Mouse (Mus musculus) hindbrain, embryonic 12.5 days (tissue): ENCODE measurements at regions not wholly inside any gene's neighbourhood (a gene's known extent, or its start where the extent isn't known, plus 50 kb on each side); places are given as distances from the start of the nearest gene placed in this dataset.

Source experiments
- ATAC-seq: fragments of 200-750 bp; cut with Nextera tagmentation; 2 replicates; pipeline ENCODE4 v1.8.0; 2017; ENCODE audit warnings: moderate TSS enrichment; ENCODE audit not compliant: low FRiP score
- H3K27ac ChIP-seq: fragments of 300-500 bp; sonication (generic); 2 replicates; pipeline ENCODE4 v1.5.1; 2016; ENCODE audit warnings: mild to moderate bottlenecking
- H3K27me3 ChIP-seq: fragments of 300-500 bp; sonication (generic); 2 replicates; pipeline ENCODE4 v1.6.1; 2016; ENCODE audit warnings: mild to moderate bottlenecking
- H3K36me3 ChIP-seq: fragments of 300-500 bp; sonication (generic); 2 replicates; pipeline ENCODE4 v1.6.1; 2016; ENCODE audit warnings: mild to moderate bottlenecking
- H3K4me1 ChIP-seq: fragments of 300-500 bp; sonication (generic); 2 replicates; pipeline ENCODE4 v1.6.1; 2016
- H3K4me2 ChIP-seq: fragments of 300-500 bp; sonication (generic); replicated peaks from 2 replicates; pipeline ENCODE4 v1.6.1; 2016; ENCODE audit warnings: mild to moderate bottlenecking
- H3K4me3 ChIP-seq: fragments of 300-500 bp; sonication (generic); 2 replicates; pipeline ENCODE4 v1.5.1; 2016; ENCODE audit warnings: mild to moderate bottlenecking
- H3K9ac ChIP-seq: fragments of 300-500 bp; sonication (generic); 2 replicates; pipeline ENCODE4 v1.6.1; 2016; ENCODE audit warnings: mild to moderate bottlenecking, moderate library complexity
- H3K9me3 ChIP-seq: fragments of 300-500 bp; sonication (generic); replicated peaks from 2 replicates; pipeline ENCODE4 v1.6.1; 2016; ENCODE audit warnings: mild to moderate bottlenecking
- WGBS: fragments of 180-500 bp; shearing (Covaris S2); methylation state at CpG from one replicate; pipeline ENCODE4 v1.1.7; 2016; 5-methylcytosine and 5-hydroxymethylcytosine counted together

DNA sequence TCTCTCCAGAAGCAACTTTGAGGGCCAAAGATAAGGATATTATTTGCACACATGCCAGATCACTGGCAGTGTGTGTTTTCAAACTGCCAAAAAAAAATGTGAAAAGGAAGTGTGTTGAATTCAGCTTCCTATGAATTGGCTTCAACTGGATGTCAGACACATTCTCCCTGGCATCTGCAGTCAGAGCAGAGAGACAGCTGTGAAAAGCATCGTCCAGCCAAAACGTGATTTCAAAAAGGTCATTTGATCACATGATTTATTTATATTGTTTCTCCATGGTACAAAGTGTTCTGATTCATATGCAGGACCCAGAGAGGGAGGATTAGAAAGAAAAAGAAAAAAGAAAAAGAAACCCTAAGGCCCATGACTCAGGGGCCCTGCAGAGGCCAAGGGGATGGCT, 207.2 kb upstream of the Adamts9 start:
- Histone ChIP-seq H3K9ac (no peak overlapping the region), H3K36me3 (no peaks in the 10 kb centered on the region), H3K27me3 (no peaks in the 10 kb centered on the region), H3K4me3 (no peak overlapping the region), H3K4me1 (no peaks in the 10 kb centered on the region), H3K27ac (no peak overlapping the region), H3K4me2 (no peak overlapping the region), H3K9me3 (no peaks in the 10 kb centered on the region)
- ATAC-seq = no peak
- 49% methylated on average over 2 of the region's 2 CpGs for WGBS

DNA sequence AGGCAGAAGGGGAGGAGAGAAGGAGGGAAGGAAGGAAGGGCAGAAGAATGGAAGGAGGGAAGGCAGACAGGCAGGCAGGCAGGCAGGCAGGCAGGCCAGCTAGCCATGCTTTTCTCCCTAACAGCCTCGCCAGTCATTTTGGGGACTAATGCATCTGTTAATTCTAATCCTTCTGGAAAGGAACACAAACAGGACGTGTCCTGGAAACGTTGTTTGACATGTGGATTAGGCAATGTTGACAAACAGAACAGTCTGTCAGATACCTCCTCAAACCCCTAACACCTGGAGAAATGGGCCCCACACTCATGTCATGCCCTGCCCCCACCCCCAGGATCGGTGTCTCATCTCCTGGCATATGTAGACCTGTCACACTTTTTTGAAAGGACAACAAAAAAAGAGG, 206.7 kb upstream of the Adamts9 start:
- Histone ChIP-seq H3K4me3 (no peak overlapping the region), H3K4me2 (no peak overlapping the region), H3K36me3 (no peaks in the 10 kb centered on the region), H3K4me1 (no peaks in the 10 kb centered on the region), H3K27me3 (no peaks in the 10 kb centered on the region), H3K9me3 (no peaks in the 10 kb centered on the region), H3K9ac (no peak overlapping the region), H3K27ac (no peak overlapping the region)
- WGBS = 50% methylated on average over 4 of the region's 4 CpGs
- ATAC-seq = no peak

DNA sequence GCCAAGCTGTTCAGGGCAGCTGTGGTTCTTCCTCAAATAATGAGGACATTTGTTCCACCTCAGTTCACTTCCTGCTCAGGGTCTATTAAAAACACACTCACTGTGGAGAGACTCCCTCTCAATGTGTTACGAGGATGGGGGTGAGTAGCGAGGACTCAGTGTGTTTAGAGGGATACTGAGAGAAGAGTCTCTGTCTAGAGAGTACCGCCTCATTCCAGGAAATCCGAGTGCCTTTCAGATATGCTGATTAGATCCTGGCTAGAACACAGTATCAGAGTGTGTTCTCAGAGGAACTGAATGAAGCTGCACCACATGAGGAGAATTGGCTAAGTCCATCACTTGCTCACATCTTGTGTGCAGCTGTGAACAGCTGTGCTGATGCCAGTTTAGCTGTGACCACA, 197.0 kb upstream of the Adamts9 start:
- Histone ChIP-seq H3K4me2 (no peak overlapping the region), H3K4me1 (peaks cover 6% of the 10 kb centered on the region), H3K9me3 (no peaks in the 10 kb centered on the region), H3K4me3 (no peak overlapping the region), H3K36me3 (no peaks in the 10 kb centered on the region), H3K9ac (no peak overlapping the region), H3K27ac (0 out of 2 replicates have a peak overlapping the region, but pooled peaks have one; percentile 14), H3K27me3 (no peaks in the 10 kb centered on the region)
- no peak for ATAC-seq
- WGBS = 27% methylated on average over 4 of the region's 4 CpGs

DNA sequence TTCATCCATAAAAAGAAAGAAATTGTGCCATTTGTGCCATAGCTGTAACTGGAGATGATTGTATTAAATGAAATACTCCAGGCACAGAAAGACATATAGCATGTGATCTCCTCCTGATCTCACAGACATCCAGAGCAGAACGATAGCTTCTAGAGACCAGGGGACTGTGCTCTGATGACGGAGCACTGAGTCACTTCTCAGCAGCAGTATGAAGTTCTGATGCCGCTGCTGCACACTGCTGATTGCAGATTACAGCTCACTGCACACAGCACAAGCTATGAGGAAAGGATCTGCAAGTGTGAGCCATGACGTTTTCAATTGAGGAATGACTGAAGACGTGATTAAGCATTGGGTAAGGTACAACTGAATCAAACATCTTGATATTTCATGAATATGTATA, 190.6 kb upstream of the Adamts9 start:
- H3K4me3 ChIP-seq = no peak overlapping the region

DNA sequence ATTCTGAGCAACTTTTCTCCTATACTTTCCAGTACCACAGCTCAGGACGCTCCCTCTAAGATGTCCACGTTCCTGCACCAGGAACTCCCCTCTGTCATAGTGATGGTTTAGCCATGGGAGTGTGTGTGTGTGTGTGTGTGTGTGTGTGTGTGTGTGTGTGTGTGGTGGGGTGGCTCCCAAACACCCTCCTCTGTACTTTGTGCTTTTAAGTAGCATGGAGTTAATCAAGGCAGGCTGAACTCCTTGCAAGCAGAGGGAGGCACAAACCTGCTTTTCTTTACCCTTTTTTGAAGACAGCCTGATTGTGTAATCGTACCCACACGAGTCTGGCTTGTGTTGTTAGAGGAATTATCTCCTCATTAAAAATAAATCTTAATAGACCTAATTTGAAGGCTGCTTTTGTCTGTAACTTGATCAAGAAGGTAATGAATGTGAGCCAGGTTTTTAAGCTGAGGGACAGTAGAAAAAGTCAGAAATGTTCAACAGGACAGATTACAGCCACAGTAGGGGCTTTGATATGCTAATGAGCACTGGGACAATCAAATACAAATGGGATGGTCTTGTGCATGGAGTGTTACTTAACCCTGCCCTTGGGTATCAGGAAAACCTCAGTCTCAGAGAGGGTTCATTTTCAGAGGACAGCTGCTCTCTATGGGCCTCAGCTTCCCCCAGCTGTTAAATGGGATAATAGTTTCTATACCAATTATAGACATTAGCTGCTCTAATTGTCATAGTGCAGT, 187.8 kb upstream of the Adamts9 start:
- Histone ChIP-seq H3K27me3 (0 out of 2 replicates have a peak, but pooled peaks cover 4% of the 10 kb centered on the region), H3K27ac (no peak overlapping the region), H3K4me2 (no peak overlapping the region), H3K36me3 (no peaks in the 10 kb centered on the region), H3K9me3 (no peaks in the 10 kb centered on the region), H3K9ac (no peak overlapping the region), H3K4me1 (no peaks in the 10 kb centered on the region), H3K4me3 (no peak overlapping the region)
- ATAC-seq = no peak
- WGBS = 46% methylated on average over 4 of the region's 4 CpGs

More for the DNA sequence above, 190.6 kb upstream of the Adamts9 start:
- Histone ChIP-seq H3K4me2 (no peak overlapping the region), H3K27me3 (0 out of 2 replicates have a peak, but pooled peaks cover 4% of the 10 kb centered on the region), H3K9ac (no peak overlapping the region), H3K9me3 (no peaks in the 10 kb centered on the region), H3K36me3 (no peaks in the 10 kb centered on the region), H3K4me1 (no peaks in the 10 kb centered on the region), H3K27ac (no peak overlapping the region)
- ATAC-seq = no peak
- WGBS = 83% methylated on average over 5 of the region's 5 CpGs

DNA sequence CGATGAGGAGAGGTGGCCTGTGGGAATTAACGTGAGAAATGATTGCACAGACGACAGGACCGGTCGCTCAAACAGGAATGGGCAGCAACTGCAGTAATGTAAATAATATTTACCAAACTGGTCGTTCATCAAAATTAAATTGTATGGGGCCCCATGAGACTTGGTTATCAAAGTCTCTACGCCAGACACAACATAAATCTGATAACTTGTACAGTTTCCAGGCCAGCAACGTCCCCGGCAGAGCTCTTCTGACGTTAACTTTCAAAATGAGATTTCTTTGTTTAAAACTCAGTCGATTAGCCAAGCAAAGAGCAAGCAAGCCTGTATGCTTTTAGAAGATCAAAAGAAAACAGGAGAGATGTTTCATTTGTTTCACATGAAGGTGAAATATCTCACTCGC, 176.2 kb upstream of the Adamts9 start:
- Histone ChIP-seq H3K9ac (no peak overlapping the region), H3K4me1 (no peaks in the 10 kb centered on the region), H3K4me2 (no peak overlapping the region), H3K4me3 (no peak overlapping the region), H3K27ac (no peak overlapping the region), H3K9me3 (no peaks in the 10 kb centered on the region), H3K36me3 (no peaks in the 10 kb centered on the region), H3K27me3 (no peaks in the 10 kb centered on the region)
- no peak for ATAC-seq
- 80% methylated on average over 12 of the region's 12 CpGs for WGBS

DNA sequence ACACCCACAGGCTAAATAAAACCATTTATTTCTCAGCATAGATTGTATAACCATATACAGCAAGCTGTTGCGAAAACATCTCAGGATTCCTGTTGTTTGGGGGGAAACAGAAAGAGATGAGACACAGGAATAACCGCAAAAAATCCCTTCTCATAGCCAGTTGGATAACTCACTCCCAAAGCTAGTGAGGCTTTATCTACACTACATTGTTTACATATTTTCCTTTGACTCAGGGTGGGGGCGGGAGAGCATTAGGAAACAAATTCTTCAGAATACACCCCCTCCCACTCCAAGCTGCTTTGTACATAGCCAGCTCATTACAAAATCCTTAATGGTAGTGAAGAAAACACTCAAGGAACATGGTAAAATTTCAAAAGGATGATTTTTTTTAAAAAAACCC, 170.1 kb upstream of the Adamts9 start:
- no peak overlapping the region for H3K27ac ChIP-seq
- no peaks in the 10 kb centered on the region for H3K27me3 ChIP-seq
- H3K9me3 ChIP-seq = no peaks in the 10 kb centered on the region
- no peaks in the 10 kb centered on the region for H3K4me1 ChIP-seq
- no peak overlapping the region for H3K4me2 ChIP-seq
- H3K9ac ChIP-seq = no peak overlapping the region
- H3K4me3 ChIP-seq = no peak overlapping the region
- no peak for ATAC-seq
- WGBS = 88% methylated on average over 3 of the region's 3 CpGs
- H3K36me3 ChIP-seq = no peaks in the 10 kb centered on the region

DNA sequence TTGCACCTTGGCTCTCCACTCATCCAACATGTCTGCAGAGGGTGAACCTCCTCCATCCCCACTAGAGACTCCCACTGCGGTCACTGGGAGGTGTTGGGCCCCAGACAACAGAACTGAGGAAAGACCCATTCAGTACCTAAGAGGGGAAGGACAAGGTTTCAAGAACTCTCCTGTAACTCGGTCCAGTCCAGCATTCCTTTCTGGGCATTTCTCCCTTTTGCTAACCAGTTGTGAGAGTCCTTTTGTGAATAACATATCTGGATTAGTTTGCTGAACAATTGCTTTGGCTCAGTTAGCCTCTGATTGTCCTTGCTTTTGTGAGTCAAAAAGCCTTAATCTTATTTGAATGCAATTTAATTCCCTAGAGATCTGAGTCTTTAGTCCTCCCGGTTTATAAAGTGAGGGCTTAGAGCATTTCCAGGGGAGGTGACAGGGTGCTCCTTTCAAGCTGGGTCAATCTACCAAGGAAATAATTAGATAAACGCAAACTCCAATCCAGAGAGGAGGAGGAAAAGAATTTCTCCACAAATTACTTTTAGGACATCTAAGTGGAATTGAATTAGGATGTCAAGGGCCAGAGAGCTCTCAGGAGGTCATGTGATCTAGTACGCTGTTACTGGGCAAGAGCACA, 151.6 kb upstream of the Adamts9 start:
- WGBS = 46% methylated on average over 5 of the region's 5 CpGs
- H3K4me2 ChIP-seq = no peak overlapping the region
- H3K4me3 ChIP-seq = no peak overlapping the region
- H3K36me3 ChIP-seq = no peaks in the 10 kb centered on the region
- no peaks in the 10 kb centered on the region for H3K4me1 ChIP-seq
- no peaks in the 10 kb centered on the region for H3K27me3 ChIP-seq
- no peaks in the 10 kb centered on the region for H3K9me3 ChIP-seq
- no peak overlapping the region for H3K27ac ChIP-seq
- no peak overlapping the region for H3K9ac ChIP-seq
- ATAC-seq = no peak

DNA sequence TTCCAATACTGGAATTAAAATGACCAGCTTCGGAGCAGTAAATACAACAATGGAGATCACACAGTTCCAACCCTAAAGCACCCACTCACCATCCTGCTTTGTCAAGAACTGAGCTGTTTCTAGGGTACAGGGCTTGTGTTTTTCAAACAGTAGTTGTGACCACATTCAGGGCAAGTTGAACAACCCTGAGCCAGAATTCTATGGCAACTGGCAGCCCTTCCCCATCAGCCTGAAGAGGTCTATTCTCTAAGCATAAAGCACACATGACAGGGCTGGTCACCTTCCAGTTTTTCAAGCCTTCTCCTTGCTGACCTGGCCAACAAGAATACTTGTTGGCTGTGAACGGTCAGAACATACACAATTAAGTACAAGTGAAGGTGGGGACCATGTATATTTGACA, 150.5 kb upstream of the Adamts9 start:
- WGBS = 84% methylated on average over 2 of the region's 2 CpGs
- H3K9me3 ChIP-seq = no peaks in the 10 kb centered on the region
- no peak overlapping the region for H3K4me2 ChIP-seq
- no peak overlapping the region for H3K4me3 ChIP-seq
- no peak overlapping the region for H3K27ac ChIP-seq
- ATAC-seq = no peak
- H3K27me3 ChIP-seq = no peaks in the 10 kb centered on the region
- no peak overlapping the region for H3K9ac ChIP-seq
- no peaks in the 10 kb centered on the region for H3K4me1 ChIP-seq
- H3K36me3 ChIP-seq = no peaks in the 10 kb centered on the region

DNA sequence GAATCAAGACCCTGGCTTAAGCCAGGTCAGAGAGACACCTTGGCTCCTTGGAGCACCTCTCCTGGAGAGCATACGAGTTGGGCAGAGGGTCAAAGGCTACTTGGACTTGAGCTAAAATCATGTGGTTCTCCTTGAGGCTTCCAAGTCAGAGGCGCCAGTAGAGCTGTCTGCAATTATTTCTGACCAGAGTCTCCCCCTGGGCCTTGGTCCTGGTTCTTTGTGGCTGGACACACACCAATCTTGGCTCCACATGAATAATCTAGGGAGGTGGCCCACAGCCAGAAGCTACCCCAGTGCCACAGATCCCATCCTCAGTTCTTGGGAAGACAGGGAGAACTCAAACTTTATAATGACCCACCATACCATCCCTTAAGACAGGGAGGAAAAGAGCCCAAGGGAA, 144.0 kb upstream of the Adamts9 start:
- Histone ChIP-seq H3K4me3 (no peak overlapping the region), H3K27ac (no peak overlapping the region), H3K4me2 (no peak overlapping the region), H3K9me3 (no peaks in the 10 kb centered on the region), H3K9ac (no peak overlapping the region), H3K27me3 (no peaks in the 10 kb centered on the region), H3K36me3 (no peaks in the 10 kb centered on the region), H3K4me1 (no peaks in the 10 kb centered on the region)
- ATAC-seq = no peak
- 83% methylated on average over 2 of the region's 2 CpGs for WGBS

DNA sequence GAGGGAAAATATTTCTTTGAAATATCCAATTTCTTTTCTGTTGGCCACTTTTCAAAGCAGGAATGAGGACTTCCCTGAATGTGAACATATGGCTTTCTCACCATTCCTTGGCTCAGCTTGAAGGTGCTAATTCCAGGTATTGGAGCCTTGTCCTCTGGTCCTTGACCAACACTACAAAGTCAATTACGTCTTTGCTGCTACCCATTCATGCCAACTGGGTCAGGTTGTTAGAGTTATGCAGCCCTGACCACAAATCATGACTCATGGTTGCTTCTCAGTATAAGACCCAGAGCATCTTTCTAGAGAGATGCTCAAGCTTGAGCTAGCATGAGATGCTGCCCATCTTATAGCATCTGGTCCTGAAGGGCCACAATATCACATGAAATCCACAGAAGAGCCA, 141.0 kb upstream of the Adamts9 start:
- H3K4me2 ChIP-seq = no peak overlapping the region
- no peak for ATAC-seq
- H3K27me3 ChIP-seq = no peaks in the 10 kb centered on the region
- H3K4me3 ChIP-seq = no peak overlapping the region
- 94% methylated on average over 1 of the region's 1 CpGs for WGBS
- no peaks in the 10 kb centered on the region for H3K4me1 ChIP-seq
- H3K9me3 ChIP-seq = no peaks in the 10 kb centered on the region
- H3K36me3 ChIP-seq = no peaks in the 10 kb centered on the region
- no peak overlapping the region for H3K9ac ChIP-seq
- no peak overlapping the region for H3K27ac ChIP-seq

DNA sequence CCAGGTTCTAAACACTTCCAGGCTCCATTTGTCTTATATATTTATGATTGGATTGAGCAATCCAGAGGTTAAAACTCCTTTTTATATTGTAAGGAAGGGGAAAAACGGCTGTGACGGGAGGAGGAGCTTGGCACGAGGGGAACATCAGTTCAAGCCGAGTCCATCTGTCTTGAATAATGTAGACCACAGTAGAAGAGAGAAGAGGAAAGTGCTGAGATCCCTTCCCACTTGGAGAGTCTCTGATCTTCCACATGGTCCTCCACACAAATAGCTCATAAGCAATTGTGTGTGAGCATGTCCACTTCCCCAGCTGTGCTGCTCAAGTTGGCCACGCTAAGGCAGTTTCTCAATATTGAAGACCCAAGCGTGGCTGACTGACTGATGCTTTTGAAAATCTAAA, 140.4 kb upstream of the Adamts9 start:
- H3K9ac ChIP-seq = no peak overlapping the region
- H3K9me3 ChIP-seq = no peaks in the 10 kb centered on the region
- no peak overlapping the region for H3K4me2 ChIP-seq
- no peaks in the 10 kb centered on the region for H3K4me1 ChIP-seq
- ATAC-seq = no peak
- H3K27me3 ChIP-seq = no peaks in the 10 kb centered on the region
- H3K4me3 ChIP-seq = no peak overlapping the region
- H3K36me3 ChIP-seq = no peaks in the 10 kb centered on the region
- H3K27ac ChIP-seq = no peak overlapping the region
- WGBS = 89% methylated on average over 6 of the region's 6 CpGs

DNA sequence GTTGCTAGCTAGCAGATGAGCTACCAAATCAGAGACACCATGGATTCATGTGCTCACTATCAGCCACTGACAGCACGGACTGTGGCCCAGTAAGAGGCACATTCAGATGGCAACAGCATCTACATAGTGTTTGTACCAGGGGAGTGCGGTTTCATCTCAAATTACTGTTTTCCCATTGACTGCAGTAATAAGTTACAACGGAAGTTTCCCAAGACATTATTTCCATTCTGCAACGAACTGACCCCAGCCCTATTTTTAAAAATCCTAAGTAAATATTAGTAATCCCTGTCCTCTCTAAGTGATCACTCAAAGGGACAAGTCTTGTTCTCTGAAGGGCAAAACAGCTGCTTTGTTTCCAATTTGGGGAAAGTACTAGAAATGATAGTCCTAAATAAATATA, 138.9 kb upstream of the Adamts9 start:
- Histone ChIP-seq H3K4me2 (no peak overlapping the region), H3K9ac (no peak overlapping the region), H3K9me3 (no peaks in the 10 kb centered on the region), H3K4me1 (no peaks in the 10 kb centered on the region), H3K27ac (no peak overlapping the region), H3K36me3 (no peaks in the 10 kb centered on the region), H3K4me3 (no peak overlapping the region), H3K27me3 (no peaks in the 10 kb centered on the region)
- no peak for ATAC-seq
- 76% methylated on average over 4 of the region's 4 CpGs for WGBS
